Mouse (Mus musculus): ENCODE measurements at regions not wholly inside any gene's neighbourhood (a gene's known extent, or its start where the extent isn't known, plus 50 kb on each side); places are given as distances from the start of the nearest gene placed in this dataset.

DNA sequence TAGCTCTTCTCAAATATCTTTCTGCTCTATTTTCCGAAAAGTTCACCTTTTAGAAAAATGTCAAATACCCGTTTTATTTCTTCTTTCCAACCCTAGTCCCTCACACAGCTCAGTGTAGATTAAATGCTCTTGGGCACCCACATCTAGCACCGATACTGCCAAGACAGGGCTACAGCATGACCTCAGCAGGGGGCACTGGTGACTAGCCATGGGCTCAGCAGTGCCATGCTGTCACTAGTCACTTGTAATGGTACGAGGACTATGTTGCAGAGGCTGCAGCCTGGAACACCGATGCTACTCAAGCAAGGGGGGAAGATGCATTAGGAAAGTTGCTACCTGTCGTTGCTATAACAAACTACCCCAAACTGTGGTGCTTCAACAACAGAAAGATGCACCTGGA, 180.7 kb downstream of the Irs2 start:
- Histone ChIP-seq H3K4me1 (ENCODE audit: control insufficient read depth, insufficient read depth, low read length) (no peaks in the 10 kb centered on the region), H3K4me3 (ENCODE audit: insufficient read depth, low read depth, low read length) (no peak overlapping the region), H3K36me3 (ENCODE audit: control insufficient read depth, insufficient read depth, low read length) (no peaks in the 10 kb centered on the region), H3K27me3 (replicated peaks; ENCODE audit: control insufficient read depth, insufficient read depth, low read length) (no peaks in the 10 kb centered on the region), H3K27ac (ENCODE audit: insufficient read depth, low read depth, low read length) (no peak overlapping the region)
- WGBS: 64% methylated on average over 6 of the region's 6 CpGs
- TF ChIP-seq POLR2A (IDR thresholded peaks at IDR 0.05; ENCODE audit: low read depth, low read length) (no peak), CTCF (conservative IDR thresholded peaks at IDR 0.05; ENCODE audit: insufficient read depth, insufficient read length, low read depth, low read length) (peak; percentile 73)
- peak; percentile 31 for DNase-seq

DNA sequence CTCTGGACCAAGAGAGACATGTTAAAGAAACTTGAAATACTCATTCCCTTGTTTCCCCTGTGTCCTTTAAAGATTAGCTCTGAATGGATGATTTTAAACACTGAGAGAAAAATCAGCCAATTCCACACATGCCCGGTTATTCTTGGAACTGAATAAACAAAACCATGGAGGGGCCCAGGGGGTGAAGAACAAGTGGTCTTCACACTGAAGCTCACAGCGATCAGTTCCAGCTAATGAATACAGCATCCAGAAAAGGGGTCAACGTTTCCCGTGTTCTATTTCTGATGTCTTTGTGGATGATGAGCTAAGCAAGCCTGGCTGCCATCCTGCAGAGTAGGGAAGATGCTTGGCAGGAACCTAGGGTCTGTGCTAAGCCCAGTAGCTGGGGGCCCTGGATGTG, 182.3 kb downstream of the Irs2 start:
- H3K27ac ChIP-seq (ENCODE audit: insufficient read depth, low read depth, low read length): no peak overlapping the region
- 74% methylated on average over 4 of the region's 4 CpGs for WGBS
- no peaks in the 10 kb centered on the region for H3K4me1 ChIP-seq (ENCODE audit: control insufficient read depth, insufficient read depth, low read length)
- DNase-seq: no peak
- no peaks in the 10 kb centered on the region for H3K36me3 ChIP-seq (ENCODE audit: control insufficient read depth, insufficient read depth, low read length)
- H3K27me3 ChIP-seq (replicated peaks; ENCODE audit: control insufficient read depth, insufficient read depth, low read length): no peaks in the 10 kb centered on the region
- no peak for TF ChIP-seq POLR2A (IDR thresholded peaks at IDR 0.05; ENCODE audit: low read depth, low read length)
- no peak for TF ChIP-seq CTCF (conservative IDR thresholded peaks at IDR 0.05; ENCODE audit: insufficient read depth, insufficient read length, low read depth, low read length)
- no peak overlapping the region for H3K4me3 ChIP-seq (ENCODE audit: insufficient read depth, low read depth, low read length)

- Histone ChIP-seq H3K27me3 (replicated peaks; ENCODE audit: control insufficient read depth, insufficient read depth, low read length) (no peaks in the 10 kb centered on the region), H3K36me3 (ENCODE audit: control insufficient read depth, insufficient read depth, low read length) (no peaks in the 10 kb centered on the region), H3K4me1 (ENCODE audit: control insufficient read depth, insufficient read depth, low read length) (no peaks in the 10 kb centered on the region), H3K4me3 (ENCODE audit: insufficient read depth, low read depth, low read length) (no peak overlapping the region), H3K27ac (ENCODE audit: insufficient read depth, low read depth, low read length) (no peak overlapping the region)
- no peak for TF ChIP-seq CTCF (conservative IDR thresholded peaks at IDR 0.05; ENCODE audit: insufficient read depth, insufficient read length, low read depth, low read length)
- TF ChIP-seq POLR2A (IDR thresholded peaks at IDR 0.05; ENCODE audit: low read depth, low read length): no peak
- DNase-seq: no peak
- WGBS: 79% methylated on average over 10 of the region's 10 CpGs
Measured at GRCm38 (mm10) chr8:10825192-10825926, 182.9 kb downstream of the Irs2 start.

- Histone ChIP-seq H3K4me3 (ENCODE audit: insufficient read depth, low read depth, low read length) (no peak overlapping the region), H3K4me1 (ENCODE audit: control insufficient read depth, insufficient read depth, low read length) (no peaks in the 10 kb centered on the region), H3K27me3 (replicated peaks; ENCODE audit: control insufficient read depth, insufficient read depth, low read length) (no peaks in the 10 kb centered on the region), H3K27ac (ENCODE audit: insufficient read depth, low read depth, low read length) (no peak overlapping the region), H3K36me3 (ENCODE audit: control insufficient read depth, insufficient read depth, low read length) (no peaks in the 10 kb centered on the region)
- WGBS: 84% methylated on average over 2 of the region's 2 CpGs
- DNase-seq: no peak
- TF ChIP-seq CTCF (conservative IDR thresholded peaks at IDR 0.05; ENCODE audit: insufficient read depth, insufficient read length, low read depth, low read length) (no peak), POLR2A (IDR thresholded peaks at IDR 0.05; ENCODE audit: low read depth, low read length) (no peak)
Measured at GRCm38 (mm10) chr8:10821901-10822300, 186.4 kb downstream of the Irs2 start.

DNA sequence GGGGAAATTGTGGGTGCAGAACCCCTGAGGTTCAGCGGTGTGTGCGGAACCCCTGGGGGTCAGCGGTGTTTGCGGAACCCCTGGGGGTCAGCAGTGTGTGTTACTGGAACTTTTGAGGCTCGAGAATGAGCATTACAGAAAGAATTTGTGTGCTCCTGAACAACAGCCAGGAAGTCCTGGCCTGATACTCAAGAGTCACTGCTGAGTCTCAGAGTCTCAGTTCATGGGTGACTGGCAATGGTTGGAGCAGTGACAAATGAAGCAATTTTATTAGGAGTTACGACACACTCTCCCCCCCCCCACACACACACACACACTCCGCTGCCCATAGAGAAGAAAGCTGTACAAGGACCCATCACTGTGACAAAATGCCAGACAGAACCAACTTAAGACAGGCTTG, 193.8 kb downstream of the Irs2 start:
- Histone ChIP-seq H3K4me1 (ENCODE audit: control insufficient read depth, insufficient read depth, low read length) (no peaks in the 10 kb centered on the region), H3K27ac (ENCODE audit: insufficient read depth, low read depth, low read length) (no peak overlapping the region), H3K36me3 (ENCODE audit: control insufficient read depth, insufficient read depth, low read length) (no peaks in the 10 kb centered on the region), H3K4me3 (ENCODE audit: insufficient read depth, low read depth, low read length) (no peak overlapping the region), H3K27me3 (replicated peaks; ENCODE audit: control insufficient read depth, insufficient read depth, low read length) (no peaks in the 10 kb centered on the region)
- 70% methylated on average over 7 of the region's 7 CpGs for WGBS
- DNase-seq: no peak
- TF ChIP-seq CTCF (conservative IDR thresholded peaks at IDR 0.05; ENCODE audit: insufficient read depth, insufficient read length, low read depth, low read length) (no peak), POLR2A (IDR thresholded peaks at IDR 0.05; ENCODE audit: low read depth, low read length) (no peak)

DNA sequence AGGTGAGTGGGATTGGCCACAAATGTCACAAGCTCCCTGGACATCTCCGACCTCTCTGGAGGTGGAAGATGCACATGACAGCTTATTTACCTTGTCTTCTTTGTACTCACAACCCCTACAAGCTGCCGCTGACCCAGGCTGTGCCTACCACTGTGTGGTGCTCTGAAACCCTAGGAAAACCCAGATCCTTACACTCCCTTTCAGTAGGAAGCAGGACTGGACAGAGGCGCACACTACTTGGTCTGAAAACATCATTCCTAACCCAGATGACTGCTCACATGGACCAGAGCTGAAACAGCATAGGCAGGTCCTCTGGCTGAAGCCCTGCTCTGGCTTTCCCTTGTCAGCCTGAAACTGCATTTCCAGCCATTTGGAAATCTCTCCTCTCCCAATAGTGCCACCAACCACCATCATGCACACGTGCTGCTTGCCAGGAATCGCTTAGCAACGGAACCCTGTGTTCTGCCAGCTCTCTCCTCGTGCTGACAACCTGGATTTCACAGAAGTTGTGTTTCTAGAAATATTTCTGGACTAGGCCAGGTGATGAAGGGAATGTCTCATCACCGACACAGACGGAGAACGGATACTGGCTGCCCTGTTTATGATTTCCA, 196.1 kb downstream of the Irs2 start:
- H3K27ac ChIP-seq (ENCODE audit: insufficient read depth, low read depth, low read length): no peak overlapping the region
- H3K27me3 ChIP-seq (replicated peaks; ENCODE audit: control insufficient read depth, insufficient read depth, low read length): no peaks in the 10 kb centered on the region
- TF ChIP-seq POLR2A (IDR thresholded peaks at IDR 0.05; ENCODE audit: low read depth, low read length) (no peak), CTCF (conservative IDR thresholded peaks at IDR 0.05; ENCODE audit: insufficient read depth, insufficient read length, low read depth, low read length) (no peak)
- H3K4me1 ChIP-seq (ENCODE audit: control insufficient read depth, insufficient read depth, low read length): no peaks in the 10 kb centered on the region
- DNase-seq: no peak
- WGBS: 74% methylated on average over 10 of the region's 10 CpGs
- H3K36me3 ChIP-seq (ENCODE audit: control insufficient read depth, insufficient read depth, low read length): no peaks in the 10 kb centered on the region
- no peak overlapping the region for H3K4me3 ChIP-seq (ENCODE audit: insufficient read depth, low read depth, low read length)

- TF ChIP-seq CTCF (conservative IDR thresholded peaks at IDR 0.05; ENCODE audit: insufficient read depth, insufficient read length, low read depth, low read length): no peak
- DNase-seq: no peak
- H3K27ac ChIP-seq (ENCODE audit: insufficient read depth, low read depth, low read length): no peak overlapping the region
- no peaks in the 10 kb centered on the region for H3K27me3 ChIP-seq (replicated peaks; ENCODE audit: control insufficient read depth, insufficient read depth, low read length)
- H3K4me3 ChIP-seq (ENCODE audit: insufficient read depth, low read depth, low read length): no peak overlapping the region
- H3K36me3 ChIP-seq (ENCODE audit: control insufficient read depth, insufficient read depth, low read length): no peaks in the 10 kb centered on the region
- 91% methylated on average over 5 of the region's 5 CpGs for WGBS
- H3K4me1 ChIP-seq (ENCODE audit: control insufficient read depth, insufficient read depth, low read length): no peaks in the 10 kb centered on the region
Measured at GRCm38 (mm10) chr8:10807040-10807439, 201.2 kb downstream of the Irs2 start.
